Mouse (Mus musculus) midbrain, embryonic 13.5 days (tissue): ENCODE data around the gene Tmem45a2. TPM values are rescaled to one million over a fixed set of nuclear protein-coding genes. Genes with fewer than 3 reads are reported as not detected.

Experiments
- ATAC-seq: fragments of 200-750 bp; cut with Nextera tagmentation; 2 replicates; pipeline ENCODE4 v1.8.0; 2017; ENCODE audit warnings: mild to moderate bottlenecking, moderate TSS enrichment, moderate library complexity
- H3K27ac ChIP-seq: fragments of 300-500 bp; sonication (generic); 2 replicates; pipeline ENCODE4 v1.5.1; 2015; ENCODE audit warnings: inconsistent platforms, mild to moderate bottlenecking, moderate library complexity
- H3K27me3 ChIP-seq: fragments of 300-500 bp; sonication (generic); 2 replicates; pipeline ENCODE4 v1.6.1; 2015; ENCODE audit warnings: mild to moderate bottlenecking, inconsistent platforms
- H3K36me3 ChIP-seq: fragments of 300-500 bp; sonication (generic); 2 replicates; pipeline ENCODE4 v1.6.1; 2015; ENCODE audit warnings: mild to moderate bottlenecking, inconsistent platforms
- H3K4me1 ChIP-seq: fragments of 300-500 bp; sonication (generic); replicated peaks from 2 replicates; pipeline ENCODE4 v1.6.1; 2015; ENCODE audit warnings: inconsistent platforms
- H3K4me2 ChIP-seq: fragments of 300-500 bp; sonication (generic); replicated peaks from 2 replicates; pipeline ENCODE4 v1.6.1; 2015; ENCODE audit warnings: moderate library complexity, mild to moderate bottlenecking, inconsistent platforms
- H3K4me3 ChIP-seq: fragments of 300-500 bp; sonication (generic); replicated peaks from 2 replicates; pipeline ENCODE4 v1.5.1; 2015; ENCODE audit warnings: mild to moderate bottlenecking, inconsistent platforms
- H3K9ac ChIP-seq: fragments of 300-500 bp; sonication (generic); replicated peaks from 2 replicates; pipeline ENCODE4 v1.6.1; 2015; ENCODE audit warnings: mild to moderate bottlenecking, inconsistent platforms
- H3K9me3 ChIP-seq: fragments of 300-500 bp; sonication (generic); 2 replicates; pipeline ENCODE4 v1.6.1; 2016; ENCODE audit warnings: mild to moderate bottlenecking, inconsistent platforms
- WGBS: fragments of 180-500 bp; shearing (Covaris S2); methylation state at CpG from one replicate; pipeline ENCODE4 v1.1.7; 2015; 5-methylcytosine and 5-hydroxymethylcytosine counted together
- polyA plus RNA-seq: library from polyadenylated mRNA; unstranded; fragments of >200 nt; fragmentation: Nextera tagmentation; extraction: Ambion mirVana; gene quantifications from 2 replicates; pipeline ENCODE4 v1.2.1, GENCODE M21; 2015

Gene Tmem45a2
- polyA plus RNA-seq: not detected in 2 replicates

GRCm38 (mm10) chr16:57071132-57071639, at the start of gene Tmem45a2:
Gene Tmem45a2, minus strand, starts transcription at chr16:57071372.
- Histone ChIP-seq H3K4me1 (no peaks in the 10 kb centered on the region), H3K9ac (no peak within 1 kb of the TSS), H3K4me3 (no peak within 1 kb of the TSS), H3K27me3 (no peaks in the 10 kb centered on the region), H3K4me2 (no peak within 1 kb of the TSS), H3K36me3 (no peaks in the 10 kb centered on the region), H3K27ac (no peak within 1 kb of the TSS), H3K9me3 (no peaks in the 10 kb centered on the region)
- no peak for ATAC-seq
- 95% methylated on average over 5 of the region's 5 CpGs for WGBS

GRCm38 (mm10) chr16:57117562-57117961, 46.4 kb upstream of the Tmem45a2 start:
- Histone ChIP-seq H3K9me3 (no peaks in the 10 kb centered on the region), H3K9ac (no peak overlapping the region), H3K4me3 (no peak overlapping the region), H3K27me3 (no peaks in the 10 kb centered on the region), H3K4me2 (no peak overlapping the region), H3K36me3 (no peaks in the 10 kb centered on the region), H3K27ac (no peak overlapping the region), H3K4me1 (peaks cover 3% of the 10 kb centered on the region)
- no peak for ATAC-seq
- WGBS: 68% methylated on average over 2 of the region's 2 CpGs

GRCm38 (mm10) chr16:57116066-57116465, 44.9 kb upstream of the Tmem45a2 start:
- H3K27me3 ChIP-seq: no peaks in the 10 kb centered on the region
- no peaks in the 10 kb centered on the region for H3K36me3 ChIP-seq
- H3K9ac ChIP-seq: no peak overlapping the region
- no peak overlapping the region for H3K4me2 ChIP-seq
- no peaks in the 10 kb centered on the region for H3K4me1 ChIP-seq
- no peak for ATAC-seq
- H3K27ac ChIP-seq: no peak overlapping the region
- no peaks in the 10 kb centered on the region for H3K9me3 ChIP-seq
- no peak overlapping the region for H3K4me3 ChIP-seq

- H3K27ac ChIP-seq: no peak overlapping the region
- no peak overlapping the region for H3K4me2 ChIP-seq
- WGBS: 79% methylated on average over 5 of the region's 5 CpGs
- no peaks in the 10 kb centered on the region for H3K36me3 ChIP-seq
- no peaks in the 10 kb centered on the region for H3K9me3 ChIP-seq
- H3K4me1 ChIP-seq: no peaks in the 10 kb centered on the region
- no peak for ATAC-seq
- H3K27me3 ChIP-seq: no peaks in the 10 kb centered on the region
- no peak overlapping the region for H3K4me3 ChIP-seq
- H3K9ac ChIP-seq: no peak overlapping the region
Observed at GRCm38 (mm10) chr16:57106185-57106960, 35.2 kb upstream of the Tmem45a2 start.

GRCm38 (mm10) chr16:57101174-57101573, 30.0 kb upstream of the Tmem45a2 start:
- Histone ChIP-seq H3K4me2 (no peak overlapping the region), H3K4me1 (no peaks in the 10 kb centered on the region)

GRCm38 (mm10) chr16:57099572-57100237, 28.5 kb upstream of the Tmem45a2 start:
- H3K36me3 ChIP-seq: no peaks in the 10 kb centered on the region
- 84% methylated on average over 5 of the region's 5 CpGs for WGBS

More at GRCm38 (mm10) chr16:57101174-57101573, 30.0 kb upstream of the Tmem45a2 start:
- H3K9me3 ChIP-seq: no peaks in the 10 kb centered on the region
- no peak for ATAC-seq
- no peak overlapping the region for H3K27ac ChIP-seq
- H3K36me3 ChIP-seq: no peaks in the 10 kb centered on the region
- no peak overlapping the region for H3K4me3 ChIP-seq
- no peak overlapping the region for H3K9ac ChIP-seq
- no peaks in the 10 kb centered on the region for H3K27me3 ChIP-seq
- WGBS: 89% methylated on average over 1 of the region's 1 CpGs

GRCm38 (mm10) chr16:57098468-57099144, 27.4 kb upstream of the Tmem45a2 start:
- H3K4me3 ChIP-seq: no peak overlapping the region
- no peak overlapping the region for H3K4me2 ChIP-seq
- no peak overlapping the region for H3K27ac ChIP-seq
- 67% methylated on average over 7 of the region's 7 CpGs for WGBS
- H3K27me3 ChIP-seq: no peaks in the 10 kb centered on the region
- H3K9me3 ChIP-seq: no peaks in the 10 kb centered on the region
- H3K36me3 ChIP-seq: no peaks in the 10 kb centered on the region
- H3K9ac ChIP-seq: no peak overlapping the region
- ATAC-seq: no peak
- no peaks in the 10 kb centered on the region for H3K4me1 ChIP-seq

More at GRCm38 (mm10) chr16:57099572-57100237, 28.5 kb upstream of the Tmem45a2 start:
- Histone ChIP-seq H3K4me1 (no peaks in the 10 kb centered on the region), H3K9ac (no peak overlapping the region), H3K27ac (no peak overlapping the region), H3K27me3 (no peaks in the 10 kb centered on the region), H3K4me2 (no peak overlapping the region), H3K9me3 (no peaks in the 10 kb centered on the region), H3K4me3 (no peak overlapping the region)
- ATAC-seq: no peak

- peak; percentile 45; the same call in 1 of the 2 replicates for ATAC-seq
Observed at GRCm38 (mm10) chr16:57092911-57093605, 21.9 kb upstream of the Tmem45a2 start.

GRCm38 (mm10) chr16:57092460-57092859, 21.3 kb upstream of the Tmem45a2 start:
- H3K4me1 ChIP-seq: no peaks in the 10 kb centered on the region
- no peak overlapping the region for H3K4me2 ChIP-seq
- no peak overlapping the region for H3K9ac ChIP-seq
- no peak overlapping the region for H3K27ac ChIP-seq
- 57% methylated on average over 4 of the region's 4 CpGs for WGBS
- no peaks in the 10 kb centered on the region for H3K9me3 ChIP-seq
- peak; percentile 82 for ATAC-seq
- no peaks in the 10 kb centered on the region for H3K36me3 ChIP-seq
- no peaks in the 10 kb centered on the region for H3K27me3 ChIP-seq
- no peak overlapping the region for H3K4me3 ChIP-seq

More at GRCm38 (mm10) chr16:57092911-57093605, 21.9 kb upstream of the Tmem45a2 start:
- Histone ChIP-seq H3K4me2 (no peak overlapping the region), H3K36me3 (no peaks in the 10 kb centered on the region), H3K27me3 (no peaks in the 10 kb centered on the region), H3K27ac (no peak overlapping the region), H3K9ac (no peak overlapping the region), H3K9me3 (no peaks in the 10 kb centered on the region), H3K4me1 (no peaks in the 10 kb centered on the region), H3K4me3 (no peak overlapping the region)
- WGBS: 76% methylated on average over 6 of the region's 6 CpGs

- H3K4me2 ChIP-seq: no peak overlapping the region
- H3K9me3 ChIP-seq: no peaks in the 10 kb centered on the region
- no peaks in the 10 kb centered on the region for H3K36me3 ChIP-seq
- H3K4me1 ChIP-seq: no peaks in the 10 kb centered on the region
- H3K27ac ChIP-seq: no peak overlapping the region
- no peak overlapping the region for H3K9ac ChIP-seq
- H3K4me3 ChIP-seq: no peak overlapping the region
- WGBS: 88% methylated on average over 4 of the region's 4 CpGs
- H3K27me3 ChIP-seq: no peaks in the 10 kb centered on the region
- no peak for ATAC-seq
Observed at GRCm38 (mm10) chr16:57079577-57079976, 8.4 kb upstream of the Tmem45a2 start.

- H3K27me3 ChIP-seq: no peaks in the 10 kb centered on the region
- H3K27ac ChIP-seq: no peak overlapping the region
- H3K4me2 ChIP-seq: no peak overlapping the region
- H3K36me3 ChIP-seq: no peaks in the 10 kb centered on the region
- no peak overlapping the region for H3K4me3 ChIP-seq
- H3K9me3 ChIP-seq: no peaks in the 10 kb centered on the region
- ATAC-seq: no peak
- WGBS: 71% methylated on average over 7 of the region's 7 CpGs
- H3K4me1 ChIP-seq: no peaks in the 10 kb centered on the region
- H3K9ac ChIP-seq: no peak overlapping the region
Observed at GRCm38 (mm10) chr16:57075986-57076385, 4.8 kb upstream of the Tmem45a2 start.
